Mouse (Mus musculus): Measurements from ENCODE around the gene Olfr44.

Olfr44 gene

DNA sequence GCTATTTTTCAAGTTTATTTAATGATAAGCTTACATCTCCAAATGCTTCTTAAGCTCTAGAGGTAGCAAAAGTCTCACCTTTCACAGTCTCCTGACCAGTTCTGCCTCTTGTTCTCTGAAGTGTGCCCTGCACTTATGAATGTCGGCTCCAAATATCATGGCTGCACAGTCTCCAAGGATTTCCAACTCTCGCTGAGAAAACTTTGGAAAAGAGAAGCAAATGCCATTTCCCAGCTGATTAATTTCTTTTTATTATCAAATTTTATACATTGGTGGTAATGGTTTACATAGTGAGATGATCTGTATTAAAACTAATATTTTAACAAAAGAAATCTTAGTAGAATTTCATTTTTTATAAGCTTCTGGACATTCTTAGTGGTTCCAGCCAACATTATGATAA is at the start of gene Olfr44:
TSS of gene Olfr44 (minus strand) at position 101 of the 400 bp plus-strand sequence.
- DNase-seq (ENCODE audit: low read depth): no peak

DNA sequence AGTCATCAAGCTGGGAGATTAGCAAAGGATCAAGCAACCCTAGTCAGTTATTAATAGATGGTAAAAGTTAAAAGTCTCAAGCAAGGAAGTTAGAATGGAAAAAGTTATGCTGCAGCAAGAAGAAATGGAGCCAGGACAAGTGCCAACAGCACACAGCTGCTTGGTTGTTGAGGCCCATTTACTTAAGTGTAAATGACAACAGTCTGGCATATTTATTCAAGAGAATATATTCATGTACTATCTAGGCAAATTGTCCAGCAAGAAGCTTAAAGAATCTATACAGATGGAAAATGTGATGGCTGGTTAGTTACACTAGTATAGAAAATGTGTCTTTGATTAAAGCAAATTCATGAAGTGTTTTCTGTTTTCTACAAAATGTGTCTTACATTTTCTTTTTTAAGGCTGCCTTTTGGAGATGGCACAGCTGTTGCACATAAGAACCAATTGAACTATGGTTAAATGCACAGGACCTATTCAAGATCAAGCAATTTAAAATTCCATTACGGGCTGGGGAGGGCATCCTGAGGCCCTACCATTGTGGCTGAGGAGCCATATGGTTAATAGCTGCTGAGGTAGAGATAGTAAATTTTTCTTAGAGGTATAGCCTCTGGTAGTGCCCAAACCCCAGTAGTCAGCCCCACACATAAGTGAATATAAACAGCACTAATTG is 30.0 kb upstream of the Olfr44 start:
- DNase-seq (ENCODE audit: low read depth): no peak

- DNase-seq (ENCODE audit: low read depth): no peak
These were observed 24.8 kb upstream of the Olfr44 start for GRCm38 (mm10) chr9:39518595-39518994.

DNA sequence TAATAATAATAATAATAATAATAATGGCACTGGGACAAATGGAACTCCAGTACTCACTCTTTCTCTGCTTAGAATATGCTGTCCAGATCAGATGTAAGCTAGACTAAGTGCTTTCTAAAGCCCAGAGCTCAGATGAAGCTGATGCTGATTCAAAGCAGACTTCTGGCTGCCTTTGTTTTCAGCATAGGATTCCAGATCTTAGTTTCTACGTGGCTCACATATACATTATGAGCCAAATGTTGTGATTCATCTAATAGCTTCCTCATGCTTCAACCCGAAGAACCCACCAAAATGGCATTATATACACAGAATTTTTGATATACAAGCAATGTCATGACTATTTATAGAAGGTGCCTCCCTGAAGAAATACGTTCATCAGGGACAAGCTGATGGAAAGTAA is 21.7 kb upstream of the Olfr44 start, which contains the start of gene Olfr957:
TSS of gene Olfr957 (minus strand) at position 279 of the 400 bp plus-strand sequence.
- no peak for DNase-seq (ENCODE audit: low read depth)

GRCm38 (mm10) chr9:39509412-39509811 is 15.6 kb upstream of the Olfr44 start:
- DNase-seq (ENCODE audit: low read depth): no peak

DNA sequence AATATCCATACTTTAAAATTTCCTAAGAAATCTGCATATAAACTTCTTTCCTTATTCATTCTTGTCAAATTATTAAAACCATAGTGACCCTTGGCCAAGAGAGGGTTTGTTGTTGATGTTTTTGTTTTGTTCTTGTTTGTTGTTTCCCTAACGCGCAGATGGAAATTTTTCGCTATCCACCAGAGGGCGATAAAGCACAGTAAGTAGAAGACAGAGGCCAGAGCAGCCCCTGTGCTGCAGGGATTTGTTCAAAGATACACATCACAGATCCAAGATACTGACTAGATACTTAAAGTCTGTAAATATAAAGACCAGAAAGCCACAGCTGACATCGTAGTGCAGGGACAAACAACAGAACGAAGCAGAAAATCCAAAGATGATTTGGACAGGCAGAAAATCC is 15.2 kb upstream of the Olfr44 start:
- no peak for DNase-seq (ENCODE audit: low read depth)

- DNase-seq (ENCODE audit: low read depth): no peak
These were observed 22.0 kb downstream of the Olfr44 start, which contains the start of gene Olfr955 for GRCm38 (mm10) chr9:39471844-39472243. Olfr955 (minus strand) TSS chr9:39471944.

GRCm38 (mm10) chr9:39456401-39456800 is 37.4 kb downstream of the Olfr44 start, which contains the start of gene Olfr954:
Olfr954 (plus strand) TSS chr9:39456701.
- DNase-seq (ENCODE audit: low read depth): no peak

All from naive thymus-derived CD4-positive, alpha-beta T cell, adult 2 months (primary cell).